Mouse (Mus musculus) kidney, adult 2 months (tissue): ENCODE results near the gene Arxes1.
"Not testable (repeated sequence)": the region's sequence is repeated elsewhere in the genome, so short reads cannot be mapped to it uniquely, and the experiment has no call there.

ENCODE experiments used
- CTCF ChIP-seq: fragments of 200-500 bp; conservative IDR thresholded peaks from 2 replicates; pipeline ENCODE4 v1.5.1; 2011; ENCODE audit warnings: low read depth, mild to moderate bottlenecking, control low read depth, low read length, moderate library complexity, mixed read lengths; ENCODE audit not compliant: insufficient read depth, insufficient read length
- POLR2A ChIP-seq: fragments of 200-500 bp; IDR thresholded peaks from one replicate; pipeline ENCODE4 v1.6.1; 2011; ENCODE audit warnings: low read depth, low read length, control low read depth

DNA sequence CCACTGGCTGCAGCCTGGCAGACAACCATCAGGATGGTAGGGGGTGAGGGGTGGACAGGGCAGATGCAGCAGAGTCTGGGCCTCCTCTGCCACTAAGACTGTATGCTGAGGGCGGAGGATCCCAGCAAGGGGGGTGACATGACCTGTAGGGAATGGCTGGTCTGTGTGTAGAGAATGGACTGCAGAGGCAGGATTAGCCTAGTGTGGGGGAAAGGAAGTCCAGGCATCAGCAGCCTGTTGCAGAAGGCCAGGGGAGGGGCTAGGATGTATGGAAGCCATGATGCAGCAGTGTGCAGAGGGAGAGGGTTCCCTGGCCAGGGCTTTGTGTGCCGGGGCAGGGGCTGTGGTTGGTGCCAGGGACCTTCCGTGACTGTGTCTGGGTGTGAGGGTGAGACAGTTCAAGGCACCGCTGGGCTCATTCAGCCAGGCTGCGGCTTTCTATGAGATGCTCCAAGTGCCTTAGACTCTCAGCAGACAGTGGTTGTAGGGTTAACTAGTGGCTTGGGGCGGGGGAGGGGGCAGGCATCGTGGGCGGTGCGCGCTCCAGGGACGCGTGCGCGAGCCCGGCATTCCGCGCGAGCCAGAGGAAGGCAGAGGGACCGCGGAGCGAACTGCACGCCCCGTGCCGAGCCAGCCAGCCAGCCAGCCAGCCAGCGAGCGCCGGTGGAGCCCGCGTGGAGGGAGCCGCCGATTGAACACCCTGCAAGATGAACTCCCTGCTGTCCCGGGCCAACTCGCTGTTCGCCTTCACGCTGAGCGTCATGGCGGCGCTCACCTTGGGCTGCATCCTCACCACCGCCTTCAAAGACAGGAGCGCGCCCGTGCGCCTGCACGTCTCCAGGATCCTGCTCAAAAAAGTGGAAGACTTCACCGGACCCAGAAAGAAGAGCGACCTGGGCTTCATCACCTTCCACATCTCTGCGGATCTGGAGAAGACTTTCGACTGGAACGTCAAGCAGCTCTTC is at the start of gene Arxes1:
- not testable (repeated sequence) for TF ChIP-seq CTCF, POLR2A
